Mouse (Mus musculus): Measurements from ENCODE around the gene Hist1h4m. TPM values are rescaled to one million over a fixed set of nuclear protein-coding genes. Genes with fewer than 3 reads are reported as not detected.
A peak's percentile ranks its signal among the peaks of the same experiment; 100 is the strongest.
"Not testable (repeated sequence)": the region's sequence is repeated elsewhere in the genome, so short reads cannot be mapped to it uniquely, and the experiment has no call there.

Hist1h4m gene
- total RNA-seq (2021) (100 to 1,000 TPM; 165 to 190 TPM), polyA plus RNA-seq (2012; rRNA removed) (4.5 TPM in 1 of 2 replicates, not detected in the other)
- long read RNA-seq, partial matches to known transcripts = 0 of 1 reads
- long read RNA-seq, other reads (novel, unspliced or antisense) = 0 of 1 reads

- DNase-seq = peak; percentile 81
Measured at GRCm38 (mm10) chr13:21811539-21811938, at the start of gene Hist1h4m. TSS of gene Hist1h4m (plus strand) at chr13:21811746.

GRCm38 (mm10) chr13:21778814-21779766 lies 32.5 kb upstream of the Hist1h4m start:
- DNase-seq = peak; percentile 74

- peak; percentile 82 for DNase-seq
Measured at GRCm38 (mm10) chr13:21779767-21780731, 31.5 kb upstream of the Hist1h4m start, which contains the start of gene Hist1h1b. TSS of gene Hist1h1b (minus strand) at chr13:21780625.

- DNase-seq = no peak
Measured at GRCm38 (mm10) chr13:21781021-21781555, 30.5 kb upstream of the Hist1h4m start.

- no peak for DNase-seq
Measured at GRCm38 (mm10) chr13:21781639-21782038, 29.9 kb upstream of the Hist1h4m start.

GRCm38 (mm10) chr13:21782361-21783254 lies 28.9 kb upstream of the Hist1h4m start:
- peak; percentile 34 for DNase-seq

GRCm38 (mm10) chr13:21783255-21783617 lies 28.3 kb upstream of the Hist1h4m start, which contains the start of gene Hist1h3i:
TSS of gene Hist1h3i (minus strand) at chr13:21783370.
- DNase-seq = peak; percentile 79

- DNase-seq = no peak
Measured at GRCm38 (mm10) chr13:21783734-21784161, 27.8 kb upstream of the Hist1h4m start.

GRCm38 (mm10) chr13:21784311-21784710 lies 27.2 kb upstream of the Hist1h4m start:
- DNase-seq = no peak

GRCm38 (mm10) chr13:21786189-21786898 lies 25.2 kb upstream of the Hist1h4m start:
- DNase-seq = no peak

GRCm38 (mm10) chr13:21786899-21787629 lies 24.5 kb upstream of the Hist1h4m start, which contains the start of the genes Hist1h2an and Hist1h2bp:
TSS of gene Hist1h2an (minus strand) at chr13:21787218.
TSS of gene Hist1h2bp (plus strand) at chr13:21787461.
- peak; percentile 92 for DNase-seq

GRCm38 (mm10) chr13:21787760-21788593 lies 23.6 kb upstream of the Hist1h4m start:
- DNase-seq = no peak

- DNase-seq = no peak
Measured at GRCm38 (mm10) chr13:21789925-21790324, 21.6 kb upstream of the Hist1h4m start.

- peak; percentile 14 for DNase-seq
Measured at GRCm38 (mm10) chr13:21790601-21791283, 20.8 kb upstream of the Hist1h4m start.

- no peak for DNase-seq
Measured at GRCm38 (mm10) chr13:21795584-21795983, 16.0 kb upstream of the Hist1h4m start.

GRCm38 (mm10) chr13:21797163-21797562 lies 14.4 kb upstream of the Hist1h4m start:
- not testable (repeated sequence) for DNase-seq

GRCm38 (mm10) chr13:21803058-21803457 lies 8.5 kb upstream of the Hist1h4m start:
- not testable (repeated sequence) for DNase-seq

All from adrenal gland, adult 2 months (tissue).